Mouse (Mus musculus): Measurements from ENCODE around the gene Rplp0.
"Not testable (repeated sequence)": the region's sequence is repeated elsewhere in the genome, so short reads cannot be mapped to it uniquely, and the experiment has no call there.

Gene Rplp0

DNA sequence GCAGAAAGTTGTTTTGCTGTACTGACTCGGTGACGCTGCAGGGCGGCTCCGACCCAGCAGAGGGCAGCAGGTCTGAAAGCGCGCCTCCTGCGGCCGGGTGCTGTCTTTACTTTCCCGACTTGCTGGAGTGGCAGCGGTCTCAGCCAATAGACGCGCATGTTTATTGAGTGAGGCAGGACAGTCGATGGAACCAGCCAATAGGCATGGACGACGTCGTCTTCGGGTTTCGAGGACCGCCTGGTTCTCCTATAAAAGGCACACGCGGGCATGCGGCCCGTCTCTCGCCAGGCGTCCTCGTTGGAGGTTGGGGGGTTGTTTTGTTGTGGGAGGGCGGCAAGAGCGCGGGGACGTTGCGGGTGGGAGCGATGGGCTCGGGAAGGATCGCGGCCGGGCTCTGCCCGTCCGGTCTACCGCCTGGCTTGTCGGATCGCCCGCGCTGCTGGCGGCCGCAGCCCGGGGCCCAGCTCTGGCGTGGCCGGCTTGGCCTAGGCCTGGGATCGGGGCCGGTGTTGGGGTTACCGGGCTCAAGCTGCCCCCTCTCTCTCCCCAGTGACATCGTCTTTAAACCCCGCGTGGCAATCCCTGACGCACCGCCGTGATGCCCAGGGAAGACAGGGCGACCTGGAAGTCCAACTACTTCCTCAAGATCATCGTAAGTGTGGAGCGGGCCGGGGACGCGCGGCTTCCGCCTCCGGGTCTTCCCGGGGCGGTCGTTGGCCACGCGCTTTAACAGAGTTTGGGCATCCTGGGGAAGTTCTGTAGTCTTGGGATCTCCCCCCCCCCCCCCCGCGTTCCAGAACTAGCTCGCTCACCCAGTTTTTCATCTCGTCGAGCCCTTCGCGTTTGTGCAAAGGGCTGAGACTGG is at the start of gene Rplp0:
Rplp0 (plus strand) TSS at position 231 of the 865 bp plus-strand sequence.
- DNase-seq (ENCODE audit: low read depth, low spot score), result peak; percentile 99

DNA sequence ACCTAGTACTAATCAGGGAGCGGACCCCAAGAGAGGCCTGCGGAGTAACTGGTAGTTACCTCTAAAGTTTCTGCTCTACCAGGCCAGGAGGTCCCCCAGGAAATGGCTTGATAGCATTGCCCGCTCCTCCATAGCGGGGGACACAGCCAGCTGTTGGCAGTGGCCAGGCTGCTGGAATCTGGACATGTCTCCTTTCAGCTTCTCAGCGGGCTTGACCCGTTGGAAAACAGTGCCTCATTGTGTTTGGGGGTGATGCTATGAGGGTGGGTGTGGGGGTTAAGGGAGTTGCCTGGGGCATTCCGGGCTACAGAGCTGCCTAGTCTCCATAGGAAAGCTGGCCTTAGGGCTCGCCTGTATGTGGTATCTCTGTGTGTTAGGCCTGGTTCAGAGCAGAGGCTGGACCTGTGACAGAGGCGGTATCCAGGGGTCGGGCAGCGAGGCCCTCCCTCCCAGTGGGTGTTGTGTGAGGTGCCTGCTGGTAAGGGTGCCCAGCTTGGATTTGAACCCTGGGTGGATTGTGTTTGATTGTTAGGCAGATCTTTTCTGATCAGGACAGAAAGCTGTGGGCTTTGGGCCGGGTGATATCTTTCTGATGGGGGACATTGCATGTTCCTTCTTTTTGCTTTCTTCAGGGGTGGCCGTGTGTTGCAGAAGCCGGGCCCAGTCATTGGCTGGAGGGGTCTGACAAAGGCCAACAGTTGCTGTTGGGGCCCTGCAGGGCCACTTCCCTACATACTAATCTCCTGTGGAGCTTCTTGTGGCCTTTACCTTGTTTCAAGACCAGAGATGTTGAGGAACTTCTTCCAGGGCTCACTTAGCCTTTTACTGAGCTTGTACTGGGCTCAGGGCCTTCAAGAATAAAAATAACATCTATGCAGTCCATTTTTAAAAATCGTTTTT is 49.2 kb upstream of the Rplp0 start:
- no peak for DNase-seq (ENCODE audit: low read depth, low spot score)

GRCm38 (mm10) chr5:115512375-115512774 is 46.9 kb upstream of the Rplp0 start:
- DNase-seq (ENCODE audit: low read depth, low spot score), result no peak

DNA sequence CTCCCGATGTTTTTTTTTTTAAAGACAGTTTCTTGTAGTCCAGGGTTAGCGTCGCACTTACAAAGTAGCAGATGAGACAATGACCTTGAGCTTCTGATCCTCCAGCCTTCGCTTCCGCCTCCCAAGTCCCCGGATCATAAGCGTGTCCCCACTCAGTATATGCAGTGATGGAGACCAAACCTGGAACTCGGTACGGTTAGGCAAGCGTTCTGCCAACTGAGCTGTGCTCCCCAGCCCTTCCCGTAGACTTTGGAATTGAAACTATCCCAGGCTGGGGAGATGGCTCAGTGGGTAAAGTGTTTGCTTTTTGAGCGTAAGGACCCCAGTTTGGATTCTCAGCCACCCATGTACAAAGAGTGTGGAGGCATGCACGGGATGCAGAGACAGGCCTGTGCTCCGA is 46.0 kb upstream of the Rplp0 start:
- DNase-seq (ENCODE audit: low read depth, low spot score), result no peak

GRCm38 (mm10) chr5:115513721-115514120 is 45.5 kb upstream of the Rplp0 start:
- no peak for DNase-seq (ENCODE audit: low read depth, low spot score)

DNA sequence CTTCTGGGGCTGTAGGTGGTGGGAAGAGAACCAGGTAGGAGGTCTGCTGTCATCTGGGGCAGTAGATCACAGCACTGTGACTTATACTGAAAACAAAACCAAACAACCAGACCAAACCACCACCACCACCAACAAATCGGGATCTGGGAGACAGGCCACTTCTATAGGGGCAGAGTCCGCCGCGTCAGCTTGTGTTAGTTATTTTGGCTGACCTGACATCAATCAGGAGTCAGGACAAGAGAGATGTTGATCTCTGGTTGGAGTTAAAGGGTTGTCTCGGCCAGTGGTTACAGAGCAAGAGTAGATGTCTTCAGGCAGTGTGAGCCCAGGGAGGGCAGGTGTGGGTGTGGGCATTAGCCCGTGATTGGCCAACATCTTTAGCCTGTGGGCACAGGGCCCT is 44.9 kb upstream of the Rplp0 start:
- DNase-seq (ENCODE audit: low read depth, low spot score), result no peak

DNA sequence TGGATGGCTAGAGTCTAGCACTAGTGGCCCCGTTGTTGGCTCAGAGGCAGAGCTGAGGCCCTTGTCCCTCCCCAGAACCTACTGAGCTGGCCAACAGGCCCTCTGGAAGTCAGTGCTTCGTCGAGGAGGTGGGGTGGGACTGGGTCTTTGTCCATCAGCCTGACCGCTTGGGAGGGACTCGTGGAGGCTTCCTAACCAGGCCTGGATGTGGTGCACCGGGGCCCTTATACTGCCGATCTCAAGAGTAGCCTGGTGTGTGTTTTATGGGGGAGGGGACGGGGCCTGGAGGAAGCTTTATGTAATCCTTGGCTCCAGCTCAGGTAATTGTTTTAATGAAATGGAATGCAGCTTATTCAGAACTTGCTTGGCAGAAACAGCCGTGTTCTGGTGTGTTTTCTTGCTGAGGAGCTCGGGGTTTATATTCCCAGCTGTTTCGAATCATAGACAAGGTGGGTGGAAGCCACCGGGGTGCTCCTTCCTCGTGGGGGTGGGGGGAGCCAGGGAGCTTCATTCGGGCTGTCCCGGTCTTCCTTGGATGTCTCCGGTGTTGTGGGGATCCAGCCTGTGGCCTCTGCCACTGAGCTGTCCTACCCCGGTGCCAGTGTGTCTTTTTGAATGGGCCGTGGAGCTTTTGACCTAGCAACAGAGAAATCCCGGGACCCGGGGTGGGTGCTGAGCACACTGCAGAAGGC is 44.2 kb upstream of the Rplp0 start:
- no peak for DNase-seq (ENCODE audit: low read depth, low spot score)

- DNase-seq (ENCODE audit: low read depth, low spot score), result peak; percentile 86
Measured at GRCm38 (mm10) chr5:115516081-115516907, 43.0 kb upstream of the Rplp0 start.

- no peak for DNase-seq (ENCODE audit: low read depth, low spot score)
Measured at GRCm38 (mm10) chr5:115516908-115517307, 42.4 kb upstream of the Rplp0 start.

DNA sequence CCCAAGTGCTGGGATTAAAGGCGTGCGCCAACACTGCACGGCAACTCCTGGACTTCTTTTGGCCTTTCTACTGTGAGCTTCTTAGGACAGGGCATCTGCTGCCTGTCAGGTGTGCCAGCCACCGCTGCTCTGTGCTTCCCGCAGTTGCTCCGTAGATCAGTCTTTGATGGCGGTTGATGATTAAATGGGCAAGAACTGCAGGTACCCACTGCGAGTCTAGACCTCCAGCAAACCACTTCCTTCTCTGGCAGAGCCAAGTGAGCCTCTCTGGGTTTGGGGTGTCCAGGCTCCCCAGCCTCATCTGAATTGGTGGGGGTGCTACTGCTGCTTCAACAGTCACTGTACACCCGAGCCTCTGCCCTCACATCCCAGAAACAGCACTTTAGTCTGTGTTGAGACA is 41.8 kb upstream of the Rplp0 start:
- no peak for DNase-seq (ENCODE audit: low read depth, low spot score)

GRCm38 (mm10) chr5:115518214-115518613 is 41.1 kb upstream of the Rplp0 start:
- DNase-seq (ENCODE audit: low read depth, low spot score), result not testable (repeated sequence)

- no peak for DNase-seq (ENCODE audit: low read depth, low spot score)
Measured at GRCm38 (mm10) chr5:115520325-115520869, 38.9 kb upstream of the Rplp0 start.

DNA sequence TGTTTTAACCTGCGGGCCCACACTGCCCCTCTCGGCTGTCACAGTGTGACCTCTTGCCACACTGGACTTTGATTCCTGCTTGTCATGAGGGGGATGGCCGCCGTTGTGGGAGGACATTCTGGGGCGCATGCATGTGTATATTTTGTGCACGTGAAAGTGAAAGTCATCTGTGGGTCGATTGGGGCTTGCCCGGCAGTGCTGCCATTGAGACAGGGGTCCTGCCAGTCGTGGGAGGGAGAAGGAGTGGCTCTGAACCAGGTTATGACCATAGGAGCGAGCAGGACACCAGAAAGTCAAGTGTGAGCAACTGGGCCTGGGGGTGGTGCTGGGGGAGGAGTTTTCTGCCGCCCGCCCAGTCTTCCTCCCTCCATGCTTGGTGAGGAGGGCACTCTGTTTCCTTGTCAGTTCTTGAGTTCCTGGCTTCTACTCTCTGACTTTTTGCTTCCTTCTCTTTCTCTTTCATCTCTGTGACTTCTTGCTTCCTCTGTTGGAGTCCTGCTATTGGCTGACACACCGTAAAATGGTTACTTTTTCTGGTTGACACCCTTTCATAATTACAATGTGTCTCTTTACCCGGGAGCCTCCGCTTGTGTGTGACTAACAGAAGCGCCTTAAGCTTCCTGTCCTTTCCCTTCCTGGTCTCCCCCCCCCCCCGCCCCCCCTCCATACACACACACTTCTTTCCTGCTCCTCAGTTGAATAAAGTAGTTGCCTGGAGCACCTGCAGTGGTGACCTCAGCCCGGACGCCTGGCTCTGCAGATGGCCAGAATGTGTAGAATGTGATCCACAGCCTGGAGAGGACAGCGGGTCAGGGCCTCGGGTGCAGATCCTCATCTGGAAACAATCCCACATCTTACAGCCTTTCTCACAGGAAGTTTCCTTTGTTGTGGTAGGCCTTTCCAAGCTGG is 37.5 kb upstream of the Rplp0 start:
- DNase-seq (ENCODE audit: low read depth, low spot score), result peak; percentile 55

GRCm38 (mm10) chr5:115522531-115522930 is 36.7 kb upstream of the Rplp0 start:
- DNase-seq (ENCODE audit: low read depth, low spot score), result no peak

- DNase-seq (ENCODE audit: low read depth, low spot score), result no peak
Measured at GRCm38 (mm10) chr5:115522981-115523499, 36.2 kb upstream of the Rplp0 start.

DNA sequence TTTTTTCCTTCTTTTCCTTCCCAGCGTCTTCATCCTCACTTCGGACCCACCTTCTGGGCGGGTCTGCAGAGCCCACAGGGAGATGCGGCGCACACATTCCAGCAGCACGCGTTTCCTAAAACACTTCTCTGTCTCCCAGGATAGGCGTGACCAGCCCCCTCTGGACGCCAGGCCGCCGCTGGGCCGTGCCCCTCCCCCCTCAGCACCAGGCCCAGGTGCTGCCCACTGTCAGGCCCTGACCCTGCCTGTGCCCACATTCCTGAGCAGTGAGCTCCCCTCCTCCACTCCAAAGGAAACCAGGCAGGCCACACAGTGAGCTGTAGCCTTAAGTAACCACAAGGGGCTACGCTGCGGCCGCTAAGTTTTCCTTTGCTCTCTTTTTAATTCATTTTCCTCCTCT is 35.3 kb upstream of the Rplp0 start:
- no peak for DNase-seq (ENCODE audit: low read depth, low spot score)

DNA sequence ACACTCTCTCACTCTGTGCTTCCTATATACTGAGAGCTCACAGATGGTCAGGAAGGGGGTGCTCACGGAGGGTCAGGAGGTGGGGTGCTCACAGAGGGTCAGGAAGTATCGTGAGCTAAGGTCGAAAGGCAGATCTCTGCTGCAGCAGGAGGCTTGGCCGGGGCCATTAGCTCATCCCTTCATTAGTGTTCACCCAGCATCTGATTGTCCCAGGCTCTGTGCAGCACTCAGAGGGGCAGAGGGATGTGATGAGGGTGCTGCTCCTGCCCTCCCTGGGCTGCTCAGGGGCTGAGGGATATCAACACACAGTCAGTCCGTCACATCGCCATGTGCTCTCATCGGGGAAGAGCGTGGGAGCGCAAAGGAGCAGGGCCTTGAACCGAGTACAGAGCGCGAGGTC is 34.8 kb upstream of the Rplp0 start:
- no peak for DNase-seq (ENCODE audit: low read depth, low spot score)

DNA sequence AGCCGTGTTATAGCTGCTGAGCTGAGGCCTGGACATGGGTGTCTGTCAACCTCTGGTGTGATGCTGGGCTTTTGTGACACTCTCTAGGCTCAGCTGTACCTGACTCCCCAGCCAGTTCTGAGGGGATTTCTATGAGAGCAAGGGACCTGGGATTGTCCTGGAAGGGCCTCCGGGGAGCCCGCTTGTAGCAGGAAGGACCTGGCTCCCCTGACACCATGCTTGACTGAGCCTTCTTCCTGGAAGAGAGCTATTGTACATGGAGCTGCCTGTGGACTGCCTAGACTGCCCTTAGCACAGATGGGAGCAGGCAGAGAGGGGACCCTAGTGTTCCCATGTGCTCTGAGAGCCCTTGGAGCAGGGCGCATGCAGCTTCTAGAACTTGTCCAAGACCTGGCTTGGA is 33.9 kb upstream of the Rplp0 start:
- DNase-seq (ENCODE audit: low read depth, low spot score), result no peak

DNA sequence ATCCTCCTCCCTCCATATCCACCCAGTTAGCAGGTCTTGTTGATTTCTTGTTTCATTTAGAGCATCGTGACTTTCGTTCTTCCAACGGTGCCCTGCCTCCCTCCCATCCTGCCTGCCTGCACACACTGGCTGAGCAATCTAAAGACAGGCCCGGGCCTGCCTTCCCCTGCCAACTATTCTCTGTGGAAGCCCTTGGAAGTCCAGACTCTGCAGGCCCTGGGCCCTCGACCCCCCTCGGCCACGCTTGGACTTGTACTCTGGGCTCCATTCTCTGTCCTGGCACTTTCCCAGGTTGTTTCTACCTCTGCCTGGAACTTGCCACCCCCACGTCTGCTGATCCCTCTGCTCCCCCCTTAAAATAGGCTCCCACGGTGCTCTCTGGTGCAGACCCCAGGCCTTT is 33.3 kb upstream of the Rplp0 start:
- DNase-seq (ENCODE audit: low read depth, low spot score), result no peak

Measured in A20 (cell line).